Mouse (Mus musculus) E14TG2a.4 (cell line): ENCODE measurements around the gene Gm49380.

Experiments
- CTCF ChIP-seq: conservative IDR thresholded peaks from 2 replicates; pipeline ENCODE4 v1.5.1; 2014; ENCODE audit warnings: low read length
- NANOG ChIP-seq: IDR thresholded peaks from 2 replicates; pipeline ENCODE4 v1.6.1; 2014; ENCODE audit warnings: borderline replicate concordance, low read length, mixed read lengths
- POU5F1 ChIP-seq: IDR thresholded peaks from 2 replicates; pipeline ENCODE4 v1.6.1; 2014; ENCODE audit warnings: low read length, borderline replicate concordance

DNA sequence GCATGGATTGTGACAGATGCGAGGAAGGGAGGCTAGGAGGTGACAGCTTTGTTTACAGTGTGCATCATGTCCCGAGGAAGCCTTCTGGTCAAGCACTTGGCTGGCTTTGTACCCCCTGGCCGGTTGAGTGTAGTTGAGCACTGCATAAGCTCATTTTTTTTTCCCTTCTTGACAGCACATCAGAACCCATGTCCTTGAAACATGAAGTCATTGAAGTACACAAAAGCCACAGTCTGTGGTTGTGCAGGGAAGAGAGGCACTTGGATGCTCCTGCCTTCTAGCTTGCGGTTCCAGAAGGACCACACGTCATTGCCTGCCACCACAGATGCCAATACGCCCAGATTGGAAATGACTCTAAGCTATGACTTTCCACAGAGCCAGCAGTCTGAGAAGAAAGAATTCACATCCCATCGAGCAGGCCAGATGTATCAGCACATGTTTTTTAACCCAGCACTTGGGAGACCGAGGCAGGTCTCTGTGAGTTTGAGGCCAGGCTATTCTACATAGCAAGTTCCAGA, 6.7 kb upstream of the Gm49380 start:
- no peak for TF ChIP-seq CTCF
- no peak for TF ChIP-seq POU5F1
- TF ChIP-seq NANOG = no peak
